Mouse (Mus musculus): ENCODE measurements around the gene Vmn2r106. TPM values are rescaled to one million over a fixed set of nuclear protein-coding genes. Genes with fewer than 3 reads are reported as not detected.

The Vmn2r106 gene
- polyA plus RNA-seq (2015; fragmentation: Nextera tagmentation; extraction: Ambion mirVana), result not detected in 2 replicates

DNA sequence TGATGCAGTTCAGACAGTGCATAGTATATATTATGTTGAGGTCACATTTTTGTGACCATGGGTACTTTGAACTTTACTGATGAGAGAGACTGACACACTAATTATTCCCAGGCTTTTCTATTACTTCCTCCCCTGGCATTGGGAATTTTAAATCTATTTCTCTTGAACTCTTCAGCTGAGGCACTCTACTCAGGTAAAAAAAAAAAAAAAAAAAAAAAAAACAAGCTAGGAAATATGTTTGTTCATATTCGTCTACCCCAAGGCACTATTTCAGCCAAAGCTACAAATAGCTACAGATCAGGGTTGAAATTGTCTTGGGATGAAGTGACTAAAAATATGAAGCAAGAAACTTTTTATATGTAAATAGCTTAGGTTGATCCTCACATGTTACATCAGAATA is at the start of gene Vmn2r106:
Gene Vmn2r106, minus strand, starts transcription at position 101 of the 400 bp plus-strand sequence.
- ATAC-seq, result no peak
- Histone ChIP-seq H3K9ac (replicated peaks) (no peak within 1 kb of the TSS), H3K9me3 (no peaks in the 10 kb centered on the region), H3K27ac (no peak within 1 kb of the TSS), H3K27me3 (no peaks in the 10 kb centered on the region), H3K36me3 (no peaks in the 10 kb centered on the region), H3K4me2 (replicated peaks) (no peak within 1 kb of the TSS), H3K4me1 (replicated peaks) (no peaks in the 10 kb centered on the region), H3K4me3 (replicated peaks) (no peak within 1 kb of the TSS)
- 72% methylated on average over 1 of the region's 1 CpGs for WGBS

DNA sequence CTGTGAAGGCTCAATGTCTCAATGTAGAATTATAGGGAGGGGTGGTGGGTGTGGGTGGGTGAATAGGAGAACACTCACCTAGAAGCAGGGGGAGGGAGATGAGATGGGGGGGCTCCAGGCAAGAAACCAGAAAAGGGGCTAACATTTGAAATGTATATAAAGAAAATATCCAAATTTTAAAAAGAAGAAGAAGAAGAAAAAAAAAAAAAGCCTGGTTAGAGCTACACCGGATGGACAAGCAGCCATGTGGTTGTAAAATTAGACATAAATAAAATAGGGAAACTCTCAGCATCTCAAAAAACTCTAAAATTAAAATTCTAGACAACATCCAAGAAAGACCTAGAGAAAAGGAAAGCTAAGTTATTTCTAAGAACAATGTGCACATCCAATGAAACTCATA is 20.4 kb upstream of the Vmn2r106 start:
- H3K4me1 ChIP-seq (replicated peaks), result no peaks in the 10 kb centered on the region
- H3K27ac ChIP-seq, result no peak overlapping the region
- H3K9me3 ChIP-seq, result peaks cover 5% of the 10 kb centered on the region
- WGBS, result 95% methylated on average over 1 of the region's 1 CpGs
- no peak for ATAC-seq
- no peak overlapping the region for H3K9ac ChIP-seq (replicated peaks)
- no peak overlapping the region for H3K4me3 ChIP-seq (replicated peaks)
- no peaks in the 10 kb centered on the region for H3K36me3 ChIP-seq
- no peak overlapping the region for H3K4me2 ChIP-seq (replicated peaks)
- H3K27me3 ChIP-seq, result no peaks in the 10 kb centered on the region

DNA sequence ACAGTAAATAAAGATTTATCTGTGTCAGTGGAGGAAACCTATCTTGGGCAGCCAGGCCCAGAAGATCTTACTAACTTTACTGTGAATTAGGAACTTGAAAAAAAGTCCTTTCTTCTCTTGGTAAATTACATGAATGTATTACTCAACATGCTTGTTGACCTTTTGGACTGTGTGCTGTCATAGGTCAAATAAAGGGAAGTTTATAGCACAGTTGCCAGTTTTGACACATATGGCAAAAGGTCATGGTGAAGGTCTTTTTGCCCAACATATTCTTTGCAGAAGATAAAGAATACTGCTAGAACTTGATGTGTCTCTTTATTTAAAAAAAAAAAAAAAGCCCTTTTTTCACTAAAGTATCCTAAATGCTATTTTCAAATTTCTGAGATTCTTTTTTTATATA is 1.6 kb upstream of the Vmn2r106 start:
- Histone ChIP-seq H3K4me2 (replicated peaks) (no peak overlapping the region), H3K27ac (no peak overlapping the region), H3K27me3 (no peaks in the 10 kb centered on the region), H3K9me3 (no peaks in the 10 kb centered on the region), H3K4me3 (replicated peaks) (no peak overlapping the region), H3K4me1 (replicated peaks) (no peaks in the 10 kb centered on the region), H3K36me3 (no peaks in the 10 kb centered on the region), H3K9ac (replicated peaks) (no peak overlapping the region)
- ATAC-seq, result no peak

DNA sequence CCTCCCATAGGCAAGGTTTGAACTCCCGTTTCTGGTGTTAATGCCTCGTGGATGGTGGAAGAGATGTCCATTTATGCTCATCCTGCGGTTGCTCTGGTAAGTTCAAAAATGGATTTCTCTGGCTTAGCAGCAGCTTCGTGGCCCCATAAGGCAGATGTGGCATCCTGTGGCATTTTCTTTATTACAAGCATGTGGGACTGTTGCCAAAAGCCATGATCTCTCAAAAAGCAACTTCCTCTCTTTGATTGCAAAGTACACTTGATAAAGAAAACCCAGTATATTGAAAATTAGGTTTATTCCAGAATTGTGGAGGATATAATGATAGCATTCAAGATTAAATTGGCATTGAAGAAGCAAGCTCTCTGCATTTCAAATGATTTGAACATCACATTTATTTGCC is 29.8 kb downstream of the Vmn2r106 start:
- Histone ChIP-seq H3K4me2 (replicated peaks) (no peak overlapping the region), H3K9ac (replicated peaks) (no peak overlapping the region), H3K4me1 (replicated peaks) (no peaks in the 10 kb centered on the region), H3K27me3 (no peaks in the 10 kb centered on the region), H3K9me3 (peaks cover 24% of the 10 kb centered on the region), H3K27ac (no peak overlapping the region), H3K36me3 (no peaks in the 10 kb centered on the region), H3K4me3 (replicated peaks) (no peak overlapping the region)
- no peak for ATAC-seq
- whole genome bisulfite sequencing, result 70% methylated on average over 4 of the region's 4 CpGs

- no peak within 1 kb of the TSS for H3K4me2 ChIP-seq (replicated peaks)
- no peaks in the 10 kb centered on the region; the same call in 1 of the 2 replicates for H3K9me3 ChIP-seq
- ATAC-seq, result no peak
- H3K4me3 ChIP-seq (replicated peaks), result no peak within 1 kb of the TSS
- no peaks in the 10 kb centered on the region for H3K4me1 ChIP-seq (replicated peaks)
- H3K27ac ChIP-seq, result no peak within 1 kb of the TSS
- no peak within 1 kb of the TSS for H3K9ac ChIP-seq (replicated peaks)
- no peaks in the 10 kb centered on the region for H3K27me3 ChIP-seq
- no peaks in the 10 kb centered on the region for H3K36me3 ChIP-seq
- WGBS, result 79% methylated on average over 2 of the region's 2 CpGs
These were observed 50.4 kb downstream of the Vmn2r106 start, which contains the start of gene Vmn2r105 for GRCm38 (mm10) chr17:20234952-20235351. Gene Vmn2r105, minus strand, starts transcription at chr17:20235052.

Other genes starting within 250 kb of the Vmn2r106 start
- gene Vmn2r104, start 237.2 kb downstream of the Vmn2r106 start, polyA plus RNA-seq (2015; fragmentation: Nextera tagmentation; extraction: Ambion mirVana), result not detected in 2 replicates
- not detected in 2 replicates for gene Fpr-rs7, start 171.3 kb downstream of the Vmn2r106 start, polyA plus RNA-seq (2015; fragmentation: Nextera tagmentation; extraction: Ambion mirVana)
- gene Fpr-rs6, start 102.5 kb downstream of the Vmn2r106 start, polyA plus RNA-seq (2015; fragmentation: Nextera tagmentation; extraction: Ambion mirVana), result not detected in 2 replicates
- gene Vmn2r105, start 50.5 kb downstream of the Vmn2r106 start, polyA plus RNA-seq (2015; fragmentation: Nextera tagmentation; extraction: Ambion mirVana), result not detected in 2 replicates
- not detected in 2 replicates for gene Vmn2r107, start 59.7 kb upstream of the Vmn2r106 start, polyA plus RNA-seq (2015; fragmentation: Nextera tagmentation; extraction: Ambion mirVana)
- gene Vmn1r224, start 128.6 kb upstream of the Vmn2r106 start, polyA plus RNA-seq (2015; fragmentation: Nextera tagmentation; extraction: Ambion mirVana), result not detected in 2 replicates
- gene Vmn2r108, start 195.8 kb upstream of the Vmn2r106 start, polyA plus RNA-seq (2015; fragmentation: Nextera tagmentation; extraction: Ambion mirVana), result not detected in 2 replicates
- not detected in 2 replicates for gene Vmn1r225, start 212.6 kb upstream of the Vmn2r106 start, polyA plus RNA-seq (2015; fragmentation: Nextera tagmentation; extraction: Ambion mirVana)